Mouse (Mus musculus) heart, postnatal 25 days (tissue): ENCODE measurements around the gene Eps15l1. TPM values are rescaled to one million over a fixed set of nuclear protein-coding genes. Genes with fewer than 3 reads are reported as not detected.

Experiments
- DNase-seq: peaks from one replicate; pipeline ENCODE4 v3.0.0; 2022; ENCODE audit warnings: low spot score
- intact Hi-C: fragments of 180-260 bp; cut with DNase I; formaldehyde crosslinking; loops from one replicate; pipeline ENCODE4 v1.15.1; 2025
- total RNA-seq, 2 experiments: library from RNA; stranded (reverse); gene quantifications; 2 replicates each; pipeline ENCODE4 v1.2.3; 2021

Gene Eps15l1
- total RNA-seq, 2 experiments from 2014 or later, result 38.9 to 41.8 TPM

- peak; percentile 27 for DNase-seq
- intact Hi-C loops, result loop anchor here (2.0 to 5.0 kb wide), 2 partner anchors 40 to 57 kb away; no protein-coding TSS in a partner anchor
Observed at GRCm38 (mm10) chr8:72324708-72325107, 96.6 kb downstream of the Eps15l1 start.

- intact Hi-C loops, result loop anchor here (2.0 to 5.0 kb wide), 2 partner anchors 41 to 57 kb away; no protein-coding TSS in a partner anchor
- DNase-seq, result no peak
Observed at GRCm38 (mm10) chr8:72324036-72324706, 97.1 kb downstream of the Eps15l1 start.

- peak; percentile 19 for DNase-seq
- intact Hi-C loops, result loop anchor here (5.0 kb wide), 1 partner anchor 56 kb away; no protein-coding TSS in a partner anchor
Observed at GRCm38 (mm10) chr8:72323131-72323725, 98.0 kb downstream of the Eps15l1 start.

GRCm38 (mm10) chr8:72322471-72322889 is 98.8 kb downstream of the Eps15l1 start:
- intact Hi-C loops, result loop anchor here (5.0 kb wide), 1 partner anchor 55 kb away; no protein-coding TSS in a partner anchor
- DNase-seq, result peak; percentile 49

- intact Hi-C loops, result loop anchor here (2.0 to 5.0 kb wide), 2 partner anchors 25 to 55 kb away; no protein-coding TSS in a partner anchor
- DNase-seq, result no peak
Observed at GRCm38 (mm10) chr8:72321635-72322441, 99.4 kb downstream of the Eps15l1 start.

- intact Hi-C loops, result loop anchor here (2.0 to 5.0 kb wide), 2 partner anchors 24 to 54 kb away; no protein-coding TSS in a partner anchor
- no peak for DNase-seq
Observed at GRCm38 (mm10) chr8:72320803-72321583, 100.3 kb downstream of the Eps15l1 start.

- DNase-seq, result peak; percentile 26
- intact Hi-C loops, result loop anchor here (2.0 to 5.0 kb wide), 2 partner anchors 23 to 53 kb away; no protein-coding TSS in a partner anchor
Observed at GRCm38 (mm10) chr8:72319921-72320802, 101.1 kb downstream of the Eps15l1 start.

GRCm38 (mm10) chr8:72319397-72319796 is 101.9 kb downstream of the Eps15l1 start:
- intact Hi-C loops, result no loop called here
- no peak for DNase-seq

- peak; percentile 99 for DNase-seq
- intact Hi-C loops, result no loop called here
Observed at GRCm38 (mm10) chr8:72318801-72319322, 102.4 kb downstream of the Eps15l1 start, which contains the start of gene Klf2. Gene Klf2, plus strand, starts transcription at chr8:72319033.

- DNase-seq, result no peak
- intact Hi-C loops, result no loop called here
Observed at GRCm38 (mm10) chr8:72317741-72318301, 103.4 kb downstream of the Eps15l1 start.

- intact Hi-C loops, result no loop called here
- DNase-seq, result no peak
Observed at GRCm38 (mm10) chr8:72316053-72316695, 105.1 kb downstream of the Eps15l1 start.

- intact Hi-C loops, result no loop called here
- DNase-seq, result no peak
Observed at GRCm38 (mm10) chr8:72312926-72313518, 108.2 kb downstream of the Eps15l1 start.

- DNase-seq, result peak; percentile 76
- intact Hi-C loops, result no loop called here
Observed at GRCm38 (mm10) chr8:72310849-72311506, 110.3 kb downstream of the Eps15l1 start.

GRCm38 (mm10) chr8:72308276-72308675 is 113.0 kb downstream of the Eps15l1 start:
- intact Hi-C loops, result no loop called here
- peak; percentile 56 for DNase-seq

- intact Hi-C loops, result no loop called here
- no peak for DNase-seq
Observed at GRCm38 (mm10) chr8:72306913-72307312, 114.3 kb downstream of the Eps15l1 start.

GRCm38 (mm10) chr8:72305210-72305905 is 115.9 kb downstream of the Eps15l1 start, which contains the start of gene Gm10282:
Gene Gm10282, minus strand, starts transcription at chr8:72305260.
- DNase-seq, result no peak

More at GRCm38 (mm10) chr8:72305210-72305905, 115.9 kb downstream of the Eps15l1 start, which contains the start of gene Gm10282:
- intact Hi-C loops, result no loop called here
